Mouse (Mus musculus) colon, adult 2 months (tissue): ENCODE data around the gene Neu1. TPM values are rescaled to one million over a fixed set of nuclear protein-coding genes. Genes with fewer than 3 reads are reported as not detected.

Experiments
- polyA plus RNA-seq: library from polyadenylated mRNA; depleted of rRNA; stranded (reverse); fragments of >200 nt; gene quantifications from 2 replicates; pipeline ENCODE4 v1.2.3, GENCODE M21; 2012; rRNA removed

The Neu1 gene
- 197 and 259 TPM in 2 replicates for polyA plus RNA-seq

DNA sequence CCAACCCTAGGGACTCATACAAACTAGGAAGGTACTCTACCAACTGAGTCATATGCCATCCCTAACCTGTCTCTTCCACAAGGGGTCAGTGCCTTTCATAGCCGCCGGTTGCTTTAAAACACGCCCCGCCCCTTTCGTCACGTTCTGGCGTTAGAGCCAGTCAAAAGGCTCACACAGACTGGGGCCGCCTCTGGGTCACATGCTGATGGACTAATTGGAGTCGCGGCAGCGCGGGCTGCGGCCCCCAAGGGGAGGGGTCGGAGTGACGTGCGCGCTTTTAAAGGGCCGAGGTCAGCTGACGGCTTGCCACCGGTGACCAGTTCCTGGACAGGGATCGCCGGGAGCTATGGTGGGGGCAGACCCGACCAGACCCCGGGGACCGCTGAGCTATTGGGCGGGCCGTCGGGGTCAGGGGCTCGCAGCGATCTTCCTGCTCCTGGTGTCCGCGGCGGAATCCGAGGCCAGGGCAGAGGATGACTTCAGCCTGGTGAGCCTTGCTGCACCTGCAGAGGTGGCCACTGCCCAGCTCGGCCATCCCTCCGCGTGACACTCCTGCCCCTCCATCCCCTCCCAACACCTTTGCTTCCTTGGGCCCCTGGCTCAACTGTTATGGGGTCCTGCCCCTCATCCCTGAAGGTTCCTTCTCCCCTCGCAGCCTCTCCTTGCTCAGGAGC is at the start of gene Neu1:
Gene Neu1 (plus strand): TSS at position 193 of the 674 bp plus-strand sequence.

GRCm38 (mm10) chr17:34881683-34882310 is 49.3 kb upstream of the Neu1 start, which contains the start of gene Gm20547:
Gene Gm20547, minus strand, starts transcription at chr17:34882042.

GRCm38 (mm10) chr17:34898160-34898586 is 32.9 kb upstream of the Neu1 start, which contains the start of the genes C2 and Ehmt2:
Gene C2, minus strand, starts transcription at chr17:34898265.
Gene Ehmt2, plus strand, starts transcription at chr17:34898469.

GRCm38 (mm10) chr17:34913930-34914665 is 17.0 kb upstream of the Neu1 start, which contains the start of gene Slc44a4:
Gene Slc44a4, plus strand, starts transcription at chr17:34914466.

GRCm38 (mm10) chr17:34959130-34959778 is 28.2 kb downstream of the Neu1 start, which contains the start of gene Hspa1b:
Gene Hspa1b, minus strand, starts transcription at chr17:34959238.

DNA sequence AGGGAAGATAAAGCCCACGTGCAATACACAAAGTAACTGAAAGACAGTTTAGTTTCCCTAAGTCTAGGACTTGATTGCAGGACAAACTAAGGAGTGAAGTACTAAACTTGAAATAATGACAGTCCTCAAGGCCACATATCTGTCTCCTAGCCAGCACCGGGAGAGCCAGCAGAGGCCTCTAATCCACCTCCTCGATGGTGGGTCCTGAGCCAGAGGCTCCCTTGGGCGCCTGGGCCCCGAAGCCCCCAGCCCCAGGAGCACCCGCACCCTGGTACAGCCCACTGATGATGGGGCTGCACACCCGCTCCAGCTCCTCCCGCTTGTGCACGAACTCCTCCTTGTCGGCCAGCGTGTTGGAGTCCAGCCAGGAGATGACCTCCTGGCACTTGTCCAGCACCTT is 38.8 kb downstream of the Neu1 start, which contains the start of gene Gm20481:
Gene Gm20481 (plus strand): TSS at position 91 of the 400 bp plus-strand sequence.

DNA sequence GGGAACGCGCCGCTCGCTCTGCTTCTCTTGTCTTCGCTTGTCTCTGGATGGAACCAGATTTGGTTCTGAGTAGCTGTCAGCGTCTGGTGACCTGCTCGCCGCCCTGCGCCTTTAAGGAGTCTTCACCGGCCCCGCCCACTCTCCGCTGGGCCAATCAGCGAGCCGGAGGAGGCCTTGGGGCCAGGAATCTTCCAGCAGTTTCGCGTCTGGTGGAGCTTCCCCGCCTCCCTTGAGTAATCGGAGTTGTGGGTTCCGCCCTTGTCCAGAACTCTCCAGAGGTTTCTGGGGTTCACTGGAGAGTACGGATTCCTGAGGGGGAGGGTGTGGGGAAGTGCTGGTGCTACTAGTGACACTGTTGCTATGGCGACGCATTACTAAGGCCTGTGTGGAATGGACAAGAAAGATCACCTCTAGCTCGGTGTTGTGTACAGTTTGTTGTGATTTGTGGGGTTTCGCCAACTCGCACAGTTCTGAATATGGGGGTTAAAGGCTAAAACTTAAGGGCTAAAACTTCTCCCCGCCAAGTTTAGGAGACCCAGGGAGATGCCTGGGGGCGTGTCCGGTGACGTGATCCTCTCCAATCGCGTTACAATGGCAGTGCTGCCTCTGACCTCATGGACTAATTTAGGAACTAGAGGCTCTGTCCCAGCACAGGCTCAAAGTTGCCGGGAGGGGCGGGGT is 41.2 kb downstream of the Neu1 start, which contains the start of the genes Hspa1a and Hspa1l:
Gene Hspa1a (minus strand): TSS at position 88 of the 681 bp plus-strand sequence.
Gene Hspa1l (plus strand): TSS at position 635 of the 681 bp plus-strand sequence.

DNA sequence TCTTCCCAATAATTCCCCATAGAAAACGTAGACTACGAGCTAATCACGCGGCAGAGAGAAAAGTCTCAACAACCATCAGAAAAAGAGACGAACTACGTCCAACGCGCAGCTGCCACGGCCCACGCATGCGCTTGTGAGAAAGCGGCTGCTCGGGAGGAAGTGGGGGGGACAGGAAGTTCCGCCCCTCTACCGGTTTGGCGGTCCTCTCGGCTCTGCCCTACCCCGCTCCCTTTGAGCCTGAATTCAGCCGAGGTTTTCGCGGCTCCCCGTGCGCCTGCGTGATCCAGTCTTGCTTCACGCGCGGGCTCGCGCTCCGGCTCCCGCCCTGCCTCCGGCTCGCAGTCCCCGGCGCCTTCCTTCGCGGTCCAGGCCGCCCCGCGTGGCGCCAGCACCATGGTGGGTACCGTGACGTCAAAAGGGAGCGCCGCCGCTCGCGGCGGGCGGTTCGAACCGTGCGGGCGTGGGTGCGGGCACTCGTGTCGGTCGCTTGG is 50.7 kb downstream of the Neu1 start, which contains the start of gene Lsm2:
Gene Lsm2 (plus strand): TSS at position 173 of the 491 bp plus-strand sequence.

Other genes starting within 250 kb of the Neu1 start
- gene C4b, start 187.4 kb upstream of the Neu1 start, polyA plus RNA-seq: 24.3 and 25.4 TPM in 2 replicates
- gene Cyp21a1, start 126.7 kb upstream of the Neu1 start, polyA plus RNA-seq: not detected in 2 replicates
- gene Stk19, start 94.3 kb upstream of the Neu1 start, polyA plus RNA-seq: 50.0 and 62.6 TPM in 2 replicates
- 65.2 and 67.7 TPM in 2 replicates for gene Dxo, start 94.2 kb upstream of the Neu1 start, polyA plus RNA-seq
- 94.8 and 130 TPM in 2 replicates for gene Skiv2l, start 81.0 kb upstream of the Neu1 start, polyA plus RNA-seq
- gene Nelfe, start 80.9 kb upstream of the Neu1 start, polyA plus RNA-seq: 22.3 and 23.8 TPM in 2 replicates
- 28.6 and 30.9 TPM in 2 replicates for gene Cfb, start 68.7 kb upstream of the Neu1 start, polyA plus RNA-seq
- 7.3 and 7.9 TPM in 2 replicates for gene Zbtb12, start 51.8 kb upstream of the Neu1 start, polyA plus RNA-seq
- not detected in 2 replicates for gene Gm20547, start 49.2 kb upstream of the Neu1 start, polyA plus RNA-seq
- gene C2, start 33.0 kb upstream of the Neu1 start, polyA plus RNA-seq: 4.2 and 4.7 TPM in 2 replicates
- gene Ehmt2, start 32.8 kb upstream of the Neu1 start, polyA plus RNA-seq: 317 and 331 TPM in 2 replicates
- 338 and 452 TPM in 2 replicates for gene Slc44a4, start 16.8 kb upstream of the Neu1 start, polyA plus RNA-seq
- 77.4 and 78.5 TPM in 2 replicates for gene Hspa1b, start 28.0 kb downstream of the Neu1 start, polyA plus RNA-seq
- gene Gm20481, start 38.7 kb downstream of the Neu1 start, polyA plus RNA-seq: not detected in 2 replicates
- gene Hspa1a, start 40.9 kb downstream of the Neu1 start, polyA plus RNA-seq: 40.8 and 41.4 TPM in 2 replicates
- gene Hspa1l, start 41.5 kb downstream of the Neu1 start, polyA plus RNA-seq: 0.30 and 0.82 TPM in 2 replicates
- gene Lsm2, start 50.6 kb downstream of the Neu1 start, polyA plus RNA-seq: 57.6 and 64.6 TPM in 2 replicates
- gene Vars, start 69.7 kb downstream of the Neu1 start, polyA plus RNA-seq: 196 and 213 TPM in 2 replicates
- gene Vwa7, start 85.3 kb downstream of the Neu1 start, polyA plus RNA-seq: 0.73 and 0.83 TPM in 2 replicates
- 1.0 and 2.3 TPM in 2 replicates for gene Sapcd1, start 96.8 kb downstream of the Neu1 start, polyA plus RNA-seq
- 4.0 and 6.0 TPM in 2 replicates for gene Msh5, start 115.5 kb downstream of the Neu1 start, polyA plus RNA-seq
- 209 and 215 TPM in 2 replicates for gene Clic1, start 118.7 kb downstream of the Neu1 start, polyA plus RNA-seq
- 32.5 and 33.0 TPM in 2 replicates for gene Ddah2, start 127.8 kb downstream of the Neu1 start, polyA plus RNA-seq
- gene Ly6g6c, start 134.1 kb downstream of the Neu1 start, polyA plus RNA-seq: 5.6 and 10.4 TPM in 2 replicates
- 0.82 and 1.0 TPM in 2 replicates for gene Mpig6b, start 134.9 kb downstream of the Neu1 start, polyA plus RNA-seq
- gene Ly6g6e, start 145.6 kb downstream of the Neu1 start, polyA plus RNA-seq: 77.8 and 86.1 TPM in 2 replicates
- 19.4 and 23.3 TPM in 2 replicates for gene Ly6g6d, start 146.8 kb downstream of the Neu1 start, polyA plus RNA-seq
- gene Ly6g6f, start 154.4 kb downstream of the Neu1 start, polyA plus RNA-seq: 2.1 and 2.8 TPM in 2 replicates
- 238 and 254 TPM in 2 replicates for gene Abhd16a, start 158.0 kb downstream of the Neu1 start, polyA plus RNA-seq
- gene Ly6g5c, start 177.0 kb downstream of the Neu1 start, polyA plus RNA-seq: not detected in 2 replicates
- 0.72 and 0.86 TPM in 2 replicates for gene Ly6g5b, start 184.2 kb downstream of the Neu1 start, polyA plus RNA-seq
- 23.3 and 25.0 TPM in 2 replicates for gene Gpank1, start 190.2 kb downstream of the Neu1 start, polyA plus RNA-seq
- gene Csnk2b, start 190.8 kb downstream of the Neu1 start, polyA plus RNA-seq: 262 and 295 TPM in 2 replicates
- gene D17H6S53E, start 195.1 kb downstream of the Neu1 start, polyA plus RNA-seq: 16.7 and 18.2 TPM in 2 replicates
- gene Apom, start 200.8 kb downstream of the Neu1 start, polyA plus RNA-seq: 0.12 and 0.19 TPM in 2 replicates
- 221 and 228 TPM in 2 replicates for gene Bag6, start 203.9 kb downstream of the Neu1 start, polyA plus RNA-seq
- gene Prrc2a, start 233.6 kb downstream of the Neu1 start, polyA plus RNA-seq: 341 and 379 TPM in 2 replicates
- 1.6 and 2.5 TPM in 2 replicates for gene Aif1, start 244.8 kb downstream of the Neu1 start, polyA plus RNA-seq